8 mouse cellular contexts compared by ENCODE assay signal in the genomic region with DNA sequence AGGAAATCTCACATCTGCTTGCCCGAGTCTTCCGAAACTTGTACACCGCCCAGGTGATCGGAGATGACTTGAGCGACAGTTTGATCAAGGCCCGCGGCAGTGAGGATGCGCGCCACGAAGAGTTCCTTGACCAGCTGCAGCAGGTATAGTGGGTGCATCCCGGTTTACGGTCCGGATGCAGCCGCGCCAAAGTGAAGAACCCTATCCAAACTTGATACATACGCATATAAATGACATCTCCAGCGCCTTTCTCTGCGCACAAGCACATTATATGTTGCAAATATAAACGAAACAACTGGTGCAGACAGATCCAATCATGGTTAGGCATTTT. TPM values are rescaled to one million over a fixed set of nuclear protein-coding genes. Genes with fewer than 3 reads are reported as not detected.
A peak's percentile ranks its signal among the peaks of the same experiment; 100 is the strongest.
DNase-seq lines count a peak whose midpoint lies in the region; ATAC-seq and TF ChIP-seq lines count a peak whose summit lies in the region.

No protein-coding gene starts in this region.

- H3K9ac ChIP-seq in liver, embryonic 12.5 days: no peak overlapping the region

- peaks cover 4% of the 10 kb centered on the region for H3K4me1 ChIP-seq in erythroblast, embryonic 14.5 days (ENCODE audit: control insufficient read depth)
- H3K4me1 ChIP-seq in spleen, adult 2 months (ENCODE audit: control insufficient read depth, insufficient read depth, insufficient read length): no peaks in the 10 kb centered on the region
- no peaks in the 10 kb centered on the region for H3K4me1 ChIP-seq in liver, embryonic 12.5 days

- no peaks in the 10 kb centered on the region for H3K36me3 ChIP-seq in erythroblast, embryonic 14.5 days (ENCODE audit: control insufficient read depth)
- no peaks in the 10 kb centered on the region for H3K36me3 ChIP-seq in spleen, adult 2 months (ENCODE audit: control insufficient read depth, insufficient read depth, low read length)
- no peaks in the 10 kb centered on the region for H3K36me3 ChIP-seq in liver, embryonic 12.5 days

- H3K27ac ChIP-seq in spleen, adult 2 months (ENCODE audit: insufficient read depth, low read length): no peak overlapping the region
- no peak overlapping the region for H3K27ac ChIP-seq in liver, embryonic 12.5 days

- WGBS in spleen, adult 2 months: 3% methylated on average over 19 of the region's 19 CpGs
- WGBS in liver, embryonic 12.5 days (ENCODE audit: insufficient replicate concordance): 2% methylated on average over 19 of the region's 19 CpGs

- H3K27me3 ChIP-seq in erythroblast, embryonic 14.5 days (ENCODE audit: control insufficient read depth): peaks cover 22% of the 10 kb centered on the region
- H3K27me3 ChIP-seq in spleen, adult 2 months (ENCODE audit: control insufficient read depth, insufficient read depth, low read length): no peaks in the 10 kb centered on the region
- H3K27me3 ChIP-seq in liver, embryonic 12.5 days (replicated peaks): peaks cover 28% of the 10 kb centered on the region

- no peaks in the 10 kb centered on the region for H3K9me3 ChIP-seq in erythroblast, embryonic 14.5 days (ENCODE audit: control insufficient read depth, low read length)
- no peaks in the 10 kb centered on the region for H3K9me3 ChIP-seq in liver, embryonic 12.5 days (replicated peaks)

- peak in 1 of 2 experiments; percentile 19 for DNase-seq in spleen, adult 2 months (ENCODE audit: low read depth in 1 of 2, low spot score in 2 of 2)
- DNase-seq in spleen, adult 12 weeks (ENCODE audit: low spot score): no peak
- no peak for DNase-seq in urinary bladder, postnatal 36 days (ENCODE audit: low spot score in 2 of 2)
- no peak for DNase-seq in B cell, adult 2 months

- peak overlapping the region; percentile 80 for H3K4me2 ChIP-seq in liver, embryonic 12.5 days

- ATAC-seq in erythroblast, adult 5-6 weeks (replicated peaks; ENCODE audit: low FRiP score, poor library complexity, severe bottlenecking): no peak
- ATAC-seq in liver, embryonic 12.5 days: no peak; the same call in 1 of the 2 replicates
- ATAC-seq in frontal cortex, adult (ENCODE audit: low TSS enrichment): no peak

- peak overlapping the region; percentile 52 for H3K4me3 ChIP-seq in erythroblast, embryonic 14.5 days (replicated peaks)
- peak overlapping the region; percentile 67 for H3K4me3 ChIP-seq in spleen, adult 2 months (ENCODE audit: extremely low read depth, insufficient read depth, insufficient read length)
- H3K4me3 ChIP-seq in liver, embryonic 12.5 days: peak overlapping the region; percentile 61

- TF ChIP-seq POLR2A in spleen, adult 2 months (IDR thresholded peaks at IDR 0.05; ENCODE audit: low read depth, low read length): no peak

- no peak for TF ChIP-seq CTCF in spleen, adult 2 months (IDR thresholded peaks at IDR 0.05; ENCODE audit: extremely low read depth, insufficient read depth, insufficient read length, insufficient replicate concordance)

RNA-seq across cellular contexts. Expression of gene Dlec1, which starts 0.5 kb away (rescaled TPM):
- polyA plus RNA-seq in erythroblast, embryonic 14.5 days (2012): not detected in 2 replicates
- total RNA-seq in erythroblast, adult 5-6 weeks (2015; ENCODE audit: low replicate concordance): 0.21 TPM in 1 of 2 replicates, not detected in the other
- not detected in 2 replicates for total RNA-seq in erythroblast, adult 5-6 weeks (2017; ENCODE audit: low replicate concordance)
- polyA plus RNA-seq in spleen, adult 2 months (2012; rRNA removed): 0.32 and 0.65 TPM in 2 replicates
- polyA plus RNA-seq in liver, embryonic 12.5 days (2016; fragmentation: Nextera tagmentation; extraction: Ambion mirVana): 0.12 TPM in 2 replicates

RNA-seq across cellular contexts. Expression of gene Plcd1, which starts 9.4 kb away (rescaled TPM):
- 0.01 TPM in 1 of 2 replicates, not detected in the other for polyA plus RNA-seq in erythroblast, embryonic 14.5 days (2012)
- not detected in 2 replicates for total RNA-seq in erythroblast, adult 5-6 weeks (2015; ENCODE audit: low replicate concordance)
- total RNA-seq in erythroblast, adult 5-6 weeks (2017; ENCODE audit: low replicate concordance): not detected in 2 replicates
- 6.3 and 6.5 TPM in 2 replicates for polyA plus RNA-seq in spleen, adult 2 months (2012; rRNA removed)
- 2.8 and 3.1 TPM in 2 replicates for polyA plus RNA-seq in liver, embryonic 12.5 days (2016; fragmentation: Nextera tagmentation; extraction: Ambion mirVana)

RNA-seq across cellular contexts. Expression of gene Vill, which starts 50.2 kb away (rescaled TPM):
- not detected in 2 replicates for polyA plus RNA-seq in erythroblast, embryonic 14.5 days (2012)
- 1.2 and 16.1 TPM in 2 replicates for total RNA-seq in erythroblast, adult 5-6 weeks (2015; ENCODE audit: low replicate concordance)
- total RNA-seq in erythroblast, adult 5-6 weeks (2017; ENCODE audit: low replicate concordance): 10.3 and 11.6 TPM in 2 replicates
- polyA plus RNA-seq in spleen, adult 2 months (2012; rRNA removed): 7.2 and 12.0 TPM in 2 replicates
- polyA plus RNA-seq in liver, embryonic 12.5 days (2016; fragmentation: Nextera tagmentation; extraction: Ambion mirVana): 12.1 and 12.7 TPM in 2 replicates

RNA-seq across cellular contexts. Expression of gene Acaa1b, which starts 54.1 kb away (rescaled TPM):
- polyA plus RNA-seq in erythroblast, embryonic 14.5 days (2012): 0.04 TPM in 1 of 2 replicates, not detected in the other
- not detected in 2 replicates for total RNA-seq in erythroblast, adult 5-6 weeks (2015; ENCODE audit: low replicate concordance)
- 1.4 TPM in 1 of 2 replicates, not detected in the other for total RNA-seq in erythroblast, adult 5-6 weeks (2017; ENCODE audit: low replicate concordance)
- 0.86 and 0.92 TPM in 2 replicates for polyA plus RNA-seq in spleen, adult 2 months (2012; rRNA removed)
- polyA plus RNA-seq in liver, embryonic 12.5 days (2016; fragmentation: Nextera tagmentation; extraction: Ambion mirVana): 0.55 and 0.85 TPM in 2 replicates

RNA-seq across cellular contexts. Expression of gene Gm47289, which starts 56.2 kb away (rescaled TPM):
- polyA plus RNA-seq in erythroblast, embryonic 14.5 days (2012): not detected in 2 replicates
- not detected in 2 replicates for total RNA-seq in erythroblast, adult 5-6 weeks (2015; ENCODE audit: low replicate concordance)
- not detected in 2 replicates for total RNA-seq in erythroblast, adult 5-6 weeks (2017; ENCODE audit: low replicate concordance)
- polyA plus RNA-seq in spleen, adult 2 months (2012; rRNA removed): not detected in 2 replicates
- not detected in 2 replicates for polyA plus RNA-seq in liver, embryonic 12.5 days (2016; fragmentation: Nextera tagmentation; extraction: Ambion mirVana)
